Mouse (Mus musculus): ENCODE results near the gene Gucd1.
"Not testable (repeated sequence)": the region's sequence is repeated elsewhere in the genome, so short reads cannot be mapped to it uniquely, and the experiment has no call there.

Gucd1 gene

DNA sequence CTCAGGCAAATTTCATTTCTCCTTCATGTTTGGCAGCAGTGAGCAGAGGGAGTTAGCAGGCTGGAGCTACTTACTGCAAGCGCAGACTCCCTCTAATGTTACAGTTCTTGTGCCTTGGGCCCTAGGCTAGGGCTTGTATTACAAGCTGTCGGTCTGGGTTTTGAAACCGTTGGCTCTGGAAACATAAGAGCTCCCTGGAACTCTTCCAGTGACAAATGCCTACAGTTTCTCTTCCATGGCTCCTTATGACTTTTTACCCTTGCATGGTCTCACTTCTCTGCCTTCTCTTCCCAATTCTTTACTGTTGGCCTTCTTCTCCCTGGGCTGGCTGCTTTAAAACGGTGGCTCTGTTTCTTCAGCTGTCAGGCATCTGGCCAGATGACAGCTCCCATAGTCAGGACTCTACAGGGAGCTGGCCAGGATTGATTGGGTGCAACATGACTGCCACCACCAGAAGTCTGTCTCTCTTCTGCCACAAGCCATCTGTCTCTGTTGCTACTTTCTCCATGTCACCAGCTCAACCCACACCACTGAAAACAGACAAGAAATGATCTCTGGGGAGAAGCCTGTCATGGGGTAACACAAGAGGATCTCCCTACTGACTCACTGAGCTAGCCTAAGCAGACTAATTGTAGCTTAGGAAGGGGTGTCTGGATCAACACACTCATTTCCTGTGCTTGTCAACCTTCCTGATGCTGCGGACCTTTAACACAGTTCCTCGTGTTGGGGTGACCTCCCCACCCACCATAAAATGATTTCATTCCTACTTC, 51.8 kb downstream of the Gucd1 start:
- DNase-seq (ENCODE audit: low spot score in 2 of 2): no peak

- DNase-seq (ENCODE audit: low spot score in 2 of 2): no peak
Observed at GRCm38 (mm10) chr10:75462728-75463127, 55.0 kb downstream of the Gucd1 start.

DNA sequence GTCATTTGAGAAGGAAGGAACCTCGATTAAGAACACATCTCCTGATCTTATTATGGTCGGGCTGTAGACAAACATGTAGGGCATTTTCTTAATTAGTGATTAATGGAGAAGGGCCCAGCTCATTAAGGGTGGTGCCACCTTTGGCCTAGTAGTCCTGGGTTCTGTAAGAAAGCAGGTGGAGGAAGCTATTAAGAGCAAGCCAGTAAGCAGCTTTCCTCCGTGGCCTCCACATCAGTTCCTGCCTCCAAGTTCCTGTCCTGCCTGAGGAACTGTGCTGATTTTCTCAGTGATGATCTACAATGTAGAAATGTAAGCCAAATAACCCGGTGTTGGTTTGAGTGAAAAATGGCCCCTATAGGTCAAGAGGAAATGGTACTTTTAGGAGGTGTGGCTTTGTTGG, 59.4 kb downstream of the Gucd1 start:
- DNase-seq (ENCODE audit: low spot score in 2 of 2): no peak

GRCm38 (mm10) chr10:75457852-75458251, 59.9 kb downstream of the Gucd1 start:
- DNase-seq (ENCODE audit: low spot score in 2 of 2): no peak

DNA sequence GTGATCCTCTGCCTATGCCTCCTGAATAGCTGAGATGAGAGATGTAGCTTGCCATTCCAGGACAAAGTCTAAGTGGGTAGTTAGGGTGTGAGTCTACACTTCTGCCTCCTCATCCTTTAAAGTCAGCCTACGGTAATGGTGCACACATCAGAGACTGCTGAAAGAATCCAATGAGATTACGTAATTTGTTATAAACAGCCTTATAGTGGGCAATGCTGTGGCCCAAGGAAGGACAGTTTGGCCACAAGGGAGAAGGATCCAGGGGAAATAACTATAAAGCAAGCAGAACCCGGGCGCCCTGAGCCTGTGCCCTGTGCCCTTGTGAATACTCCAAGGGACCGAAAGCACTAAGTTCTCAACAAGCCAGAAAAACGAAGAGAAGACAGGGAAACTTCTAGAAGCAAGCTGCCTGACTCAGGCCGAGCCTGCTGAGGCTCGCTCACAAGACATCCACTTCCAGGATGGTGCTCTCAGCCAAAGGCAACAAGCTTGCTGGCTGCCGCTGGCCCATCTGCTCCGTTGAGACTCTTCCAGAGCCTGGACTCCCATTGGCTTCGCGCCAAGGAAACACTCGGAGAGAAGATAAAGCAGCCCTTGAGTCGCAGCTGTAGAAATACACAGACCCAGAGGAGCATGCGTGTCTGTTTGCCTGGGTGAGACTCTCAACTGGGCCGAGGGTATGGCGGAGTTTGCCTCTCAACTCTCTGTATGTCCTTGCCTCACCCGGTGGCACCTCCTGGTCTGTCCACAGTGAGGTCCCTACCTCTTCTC, 61.5 kb downstream of the Gucd1 start:
- not testable (repeated sequence) for DNase-seq (ENCODE audit: low spot score in 2 of 2)

GRCm38 (mm10) chr10:75451036-75451786, 66.6 kb downstream of the Gucd1 start:
- DNase-seq (ENCODE audit: low spot score in 2 of 2): no peak

DNA sequence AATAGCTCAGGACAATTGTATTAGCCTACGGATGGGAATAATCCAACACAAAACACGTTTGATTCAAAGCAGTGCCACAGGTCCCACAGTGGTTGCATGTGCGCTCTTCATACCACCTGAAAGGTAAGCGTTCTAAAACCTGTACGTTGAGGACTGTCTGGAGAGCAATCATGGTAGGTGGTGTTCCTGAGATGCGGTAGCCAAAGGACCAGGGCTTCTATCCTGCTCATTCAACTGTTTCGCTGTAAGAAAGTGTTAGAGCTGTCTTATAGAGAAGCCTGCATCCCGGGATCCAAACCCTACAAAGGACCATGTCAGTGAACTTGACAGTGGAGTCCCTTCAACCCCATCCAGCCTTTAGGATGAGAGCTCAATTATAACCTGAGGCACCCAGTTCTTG, 67.4 kb downstream of the Gucd1 start:
- DNase-seq (ENCODE audit: low spot score in 2 of 2): no peak

GRCm38 (mm10) chr10:75448806-75449420, 68.9 kb downstream of the Gucd1 start:
- no peak for DNase-seq (ENCODE audit: low spot score in 2 of 2)

DNA sequence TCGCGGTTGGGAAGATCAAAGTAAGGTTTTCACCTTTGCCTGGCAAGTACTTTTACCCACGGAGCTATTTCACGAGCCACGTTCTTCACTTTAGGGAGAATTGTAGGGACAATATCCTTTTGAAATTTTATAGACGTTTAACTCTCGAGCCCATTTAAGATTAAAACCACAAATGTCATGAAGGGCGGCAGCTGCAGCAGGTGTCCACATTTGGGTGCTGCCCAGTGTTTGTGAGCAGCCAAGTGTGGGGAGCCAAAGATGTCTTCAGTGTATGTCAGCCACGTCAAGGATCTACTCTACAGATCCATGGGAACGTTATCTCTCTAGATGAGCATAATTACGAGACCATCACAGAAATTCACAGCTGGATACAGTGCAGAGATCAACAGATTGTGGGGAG, 70.3 kb downstream of the Gucd1 start:
- DNase-seq (ENCODE audit: low spot score in 2 of 2): no peak

DNA sequence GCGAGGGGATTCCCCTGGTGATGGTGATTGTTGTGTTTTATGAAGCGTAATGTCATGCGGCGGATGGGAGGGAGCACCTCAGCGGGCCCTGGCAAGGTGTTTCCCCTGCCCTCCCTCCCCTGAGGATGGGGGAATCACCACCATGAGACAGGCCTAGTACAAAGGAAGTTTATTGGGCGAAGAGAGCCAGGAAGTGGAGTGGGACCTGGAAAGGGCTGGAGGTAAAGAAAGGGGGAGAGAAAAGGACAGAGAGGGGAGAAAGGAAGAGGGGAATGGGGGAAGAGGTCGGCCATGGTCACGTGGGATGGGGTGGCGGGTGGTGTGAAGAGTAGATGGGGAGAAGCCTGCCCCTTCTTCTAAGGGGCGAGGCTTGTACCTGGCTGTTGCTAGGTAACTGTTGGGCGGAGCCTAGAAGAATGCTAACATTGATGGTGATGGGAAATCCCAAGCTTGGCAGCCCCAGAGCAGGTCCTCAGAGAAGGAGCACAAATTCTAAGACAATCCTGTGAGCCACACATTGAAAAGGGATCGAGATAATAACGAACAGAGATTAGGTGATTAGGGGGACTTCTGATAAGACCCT, 71.2 kb downstream of the Gucd1 start:
- DNase-seq (ENCODE audit: low spot score in 2 of 2): no peak

DNA sequence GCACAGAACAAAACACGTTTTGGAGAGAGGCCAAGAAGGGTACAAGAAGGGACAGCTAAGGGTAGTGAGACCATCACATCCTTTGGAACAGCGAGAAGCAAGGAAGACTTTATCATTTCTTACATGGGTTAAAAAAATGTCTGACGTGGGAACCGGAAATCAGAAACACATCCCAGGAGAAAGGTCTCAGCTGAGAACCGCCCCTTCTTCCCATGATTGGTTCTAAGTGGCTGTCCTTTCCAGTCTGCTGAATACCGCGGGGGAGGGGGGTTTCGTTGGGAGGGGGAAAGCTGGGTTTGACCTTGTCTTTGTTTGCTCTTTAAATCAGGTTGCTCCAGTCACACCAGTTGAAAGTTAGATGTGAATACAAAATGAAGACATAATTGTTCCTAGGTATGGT, 72.7 kb downstream of the Gucd1 start:
- no peak for DNase-seq (ENCODE audit: low spot score in 2 of 2)

GRCm38 (mm10) chr10:75444111-75444826, 73.5 kb downstream of the Gucd1 start:
- DNase-seq (ENCODE audit: low spot score in 2 of 2): no peak

- no peak for DNase-seq (ENCODE audit: low spot score in 2 of 2)
Observed at GRCm38 (mm10) chr10:75443017-75443416, 74.8 kb downstream of the Gucd1 start.

- no peak for DNase-seq (ENCODE audit: low spot score in 2 of 2)
Observed at GRCm38 (mm10) chr10:75441800-75442199, 76.0 kb downstream of the Gucd1 start.

GRCm38 (mm10) chr10:75440756-75441155, 77.0 kb downstream of the Gucd1 start:
- DNase-seq (ENCODE audit: low spot score in 2 of 2): no peak

DNA sequence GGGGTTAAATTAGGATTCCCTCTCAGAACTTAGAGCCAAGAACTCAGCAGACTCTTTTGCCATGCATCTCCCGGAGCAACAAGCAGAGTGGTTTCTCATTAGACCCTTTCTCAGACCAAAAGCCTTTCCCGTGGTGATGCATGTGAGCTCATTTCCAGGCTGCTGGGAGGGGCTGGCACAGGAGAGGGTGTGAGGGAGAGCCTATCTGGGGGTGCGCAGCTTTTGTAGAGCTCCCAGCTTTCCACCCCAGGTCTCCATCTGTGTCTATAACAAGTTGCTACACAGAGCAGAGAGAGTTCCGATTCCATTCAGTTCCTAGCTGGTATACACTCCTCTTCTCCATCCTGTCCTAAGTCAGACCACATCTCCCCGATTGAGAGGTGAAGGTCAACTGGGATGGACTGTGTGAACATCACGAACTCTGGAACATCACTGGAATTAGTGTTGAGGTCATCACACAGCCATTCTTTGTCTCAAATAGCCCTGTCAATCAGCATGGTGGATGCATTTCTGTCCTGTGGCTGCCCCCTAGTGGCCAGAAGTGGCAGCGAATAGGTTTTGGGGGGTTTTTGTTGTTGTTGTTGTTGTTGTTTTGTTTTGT, 78.5 kb downstream of the Gucd1 start:
- DNase-seq (ENCODE audit: low spot score in 2 of 2): peak in 1 of 2 experiments; percentile 27

- no peak for DNase-seq (ENCODE audit: low spot score in 2 of 2)
Observed at GRCm38 (mm10) chr10:75438132-75438810, 79.5 kb downstream of the Gucd1 start.

GRCm38 (mm10) chr10:75437284-75437683, 80.5 kb downstream of the Gucd1 start:
- no peak for DNase-seq (ENCODE audit: low spot score in 2 of 2)

DNA sequence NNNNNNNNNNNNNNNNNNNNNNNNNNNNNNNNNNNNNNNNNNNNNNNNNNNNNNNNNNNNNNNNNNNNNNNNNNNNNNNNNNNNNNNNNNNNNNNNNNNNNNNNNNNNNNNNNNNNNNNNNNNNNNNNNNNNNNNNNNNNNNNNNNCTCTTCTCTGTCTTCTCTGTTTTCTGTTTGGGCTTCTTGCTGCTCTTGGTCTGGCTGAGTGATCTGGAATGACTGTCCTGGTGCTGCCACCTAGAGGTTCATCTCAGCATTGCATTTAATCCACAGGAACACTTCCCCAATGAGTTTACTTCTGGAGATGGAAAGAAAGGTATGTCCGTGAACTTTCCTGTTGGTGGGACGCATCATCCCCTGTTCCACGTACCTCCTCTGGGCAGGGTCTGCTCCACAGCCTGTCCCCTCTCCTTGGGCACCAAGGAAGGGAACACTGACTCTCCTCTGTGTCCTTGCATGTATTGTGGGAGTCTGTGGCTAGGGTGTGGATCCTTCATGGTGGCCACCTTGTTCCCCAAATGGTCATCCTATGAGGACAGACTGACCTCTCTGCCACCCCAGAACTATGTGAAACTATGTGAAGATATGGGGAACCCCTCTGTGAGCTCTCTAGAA, 81.1 kb downstream of the Gucd1 start:
- peak; percentile 66 to 78 for DNase-seq (ENCODE audit: low spot score in 2 of 2)
